Mouse (Mus musculus) central nervous system, embryonic 11.5 days (tissue): ENCODE data around the gene L3mbtl3. TPM values are rescaled to one million over a fixed set of nuclear protein-coding genes. Genes with fewer than 3 reads are reported as not detected.

ENCODE experiments used
- polyA plus RNA-seq: library from polyadenylated mRNA; depleted of rRNA; stranded (reverse); fragments of >200 nt; gene quantifications from 2 replicates; pipeline ENCODE4 v1.2.3, GENCODE M21; 2012; rRNA removed

The L3mbtl3 gene
- 21.4 and 29.4 TPM in 2 replicates for polyA plus RNA-seq

GRCm38 (mm10) chr10:26375790-26376545 lies at the start of gene L3mbtl3:
L3mbtl3 (minus strand) TSS chr10:26375971.

GRCm38 (mm10) chr10:26229488-26229887 lies 146.3 kb downstream of the L3mbtl3 start, which contains the start of gene Samd3:
Samd3 (plus strand) TSS chr10:26229707.

Other genes starting within 250 kb of the L3mbtl3 start
- 2.3 and 2.9 TPM in 2 replicates for gene Samd3, start 146.3 kb downstream of the L3mbtl3 start, polyA plus RNA-seq